Comparison of ENCODE assay signal across 9 mouse cellular contexts in the genomic region with DNA sequence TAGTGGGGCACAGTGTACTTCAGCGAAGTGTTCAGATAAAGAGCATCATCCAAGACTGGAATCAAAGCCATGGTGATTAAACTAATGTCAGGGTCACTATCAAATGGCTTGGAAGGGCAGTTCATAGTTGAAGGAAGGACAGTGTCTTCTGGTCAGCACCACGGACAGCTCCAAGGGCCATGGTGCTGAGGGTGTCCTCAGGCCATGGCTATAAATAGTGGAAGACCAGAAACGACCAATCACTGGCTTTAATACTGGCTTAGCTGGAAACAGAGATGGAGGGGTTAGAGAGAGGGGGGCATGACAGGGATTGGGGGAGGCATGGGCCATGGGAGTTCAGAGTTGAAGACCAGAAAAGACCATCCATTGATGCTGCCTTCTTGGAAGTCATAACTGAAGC.
DNase-seq lines count a peak whose midpoint lies in the region; ATAC-seq lines count a peak whose summit lies in the region.
"Had no signal": no experiment of that assay in that cellular context is flagged by ENCODE, and none has a peak within 500 bp of the region (broad histone marks: within the 10 kb centered on the region; RNA-seq: fewer than 3 reads in every experiment).

No protein-coding gene starts in this region.

- ATAC-seq in midbrain, embryonic 11.5 days (ENCODE audit: low FRiP score): no peak
- ATAC-seq in midbrain, embryonic 13.5 days: no peak
- ATAC-seq in common myeloid progenitor, adult 5-6 weeks (replicated peaks; ENCODE audit: low read depth, poor library complexity, severe bottlenecking): peak; percentile 77

- WGBS in midbrain, embryonic 11.5 days: 15% methylated on average over 3 of the region's 3 CpGs
- 19% methylated on average over 3 of the region's 3 CpGs for WGBS in midbrain, embryonic 13.5 days

- no peaks in the 10 kb centered on the region for H3K27me3 ChIP-seq in midbrain, embryonic 11.5 days (ENCODE audit: control insufficient read depth, insufficient read depth, low read length)
- H3K27me3 ChIP-seq in midbrain, embryonic 13.5 days: no peaks in the 10 kb centered on the region

- no peak overlapping the region for H3K4me3 ChIP-seq in midbrain, embryonic 11.5 days (ENCODE audit: low read depth, low read length)
- no peak overlapping the region for H3K4me3 ChIP-seq in midbrain, embryonic 13.5 days (replicated peaks)

- H3K4me2 ChIP-seq in midbrain, embryonic 11.5 days: no peak overlapping the region
- H3K4me2 ChIP-seq in midbrain, embryonic 13.5 days (replicated peaks): no peak overlapping the region

- DNase-seq in midbrain, embryonic 11.5 days (ENCODE audit: low spot score, missing footprints): peak; percentile 89
- DNase-seq in kidney, adult 11 months: peak; percentile 7
- DNase-seq in lung, postnatal 10 days: peak; percentile 76
- no peak for DNase-seq in spleen, postnatal 36 days (ENCODE audit: low spot score in 2 of 2)
- DNase-seq in layer of hippocampus, adult 18-20 months (ENCODE audit: low spot score in 2 of 2): no peak
- DNase-seq in T-cell, adult 2 months (ENCODE audit: low spot score): no peak

- no peaks in the 10 kb centered on the region for H3K9me3 ChIP-seq in midbrain, embryonic 11.5 days (ENCODE audit: control insufficient read depth, low read length)
- no peaks in the 10 kb centered on the region for H3K9me3 ChIP-seq in midbrain, embryonic 13.5 days

- H3K4me1 ChIP-seq in midbrain, embryonic 11.5 days (ENCODE audit: control insufficient read depth, insufficient read depth, low read length): peaks cover 14% of the 10 kb centered on the region
- peaks cover 25% of the 10 kb centered on the region for H3K4me1 ChIP-seq in midbrain, embryonic 13.5 days (replicated peaks)

- H3K27ac ChIP-seq in midbrain, embryonic 11.5 days (ENCODE audit: low read depth, low read length): no peak overlapping the region
- H3K27ac ChIP-seq in midbrain, embryonic 13.5 days: no peak overlapping the region
- H3K27ac ChIP-seq: macrophage had no signal

- no peak overlapping the region for H3K9ac ChIP-seq in midbrain, embryonic 11.5 days (ENCODE audit: low read length)
- H3K9ac ChIP-seq in midbrain, embryonic 13.5 days (replicated peaks): no peak overlapping the region

- no peaks in the 10 kb centered on the region for H3K36me3 ChIP-seq in midbrain, embryonic 11.5 days (ENCODE audit: control insufficient read depth, insufficient read depth, low read length)
- H3K36me3 ChIP-seq in midbrain, embryonic 13.5 days: no peaks in the 10 kb centered on the region

Comparison
In these comparisons a context has a peak if more than half of its experiments do, and no peak if none do; other contexts are left out.
1. DNase-seq: peak in midbrain, embryonic 11.5 days (single experiment), kidney, adult 11 months (single experiment) and lung, postnatal 10 days (single experiment); none in spleen, postnatal 36 days (0 of 2), layer of hippocampus, adult 18-20 months (0 of 2) and T-cell, adult 2 months (single experiment).